Mouse (Mus musculus) embryo, embryonic 10.5 days (tissue): ENCODE results near the gene Vwa3b.

ENCODE experiments used
- DNase-seq: peaks from one replicate; pipeline ENCODE4 v3.0.0-alpha.2; 2015; ENCODE audit warnings: low spot score

Gene Vwa3b

DNA sequence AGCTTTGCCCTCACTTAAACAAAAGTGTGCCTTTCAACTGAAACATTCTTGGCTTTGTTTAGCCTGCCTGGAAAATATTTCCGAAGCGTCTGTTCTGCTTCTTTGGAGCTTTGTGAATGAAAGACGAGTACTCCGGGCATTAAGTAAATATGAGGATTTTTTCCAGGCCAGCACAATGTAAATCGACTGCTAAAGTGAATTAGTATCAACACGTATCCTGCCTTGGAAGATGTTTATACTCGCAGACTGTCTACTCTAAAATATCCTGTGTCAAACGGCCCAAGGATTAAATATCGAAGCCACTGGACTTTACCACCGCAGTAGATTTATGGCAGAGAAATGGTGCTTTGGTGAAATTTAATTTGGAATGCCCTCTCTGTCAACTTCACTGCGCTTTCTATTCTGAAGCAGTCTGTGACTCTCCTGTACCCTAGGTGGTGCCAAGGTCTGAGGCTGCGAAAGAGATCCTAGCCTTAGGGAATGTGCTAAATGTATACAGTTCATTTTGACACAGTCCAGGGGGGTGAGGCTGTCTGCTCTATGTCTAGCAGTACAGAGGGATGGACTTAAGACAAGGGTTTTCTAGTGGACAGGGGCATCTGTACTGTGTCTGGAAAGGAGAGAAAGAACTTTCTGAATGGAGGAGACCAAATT is 98.4 kb downstream of the Vwa3b start:
- no peak for DNase-seq

DNA sequence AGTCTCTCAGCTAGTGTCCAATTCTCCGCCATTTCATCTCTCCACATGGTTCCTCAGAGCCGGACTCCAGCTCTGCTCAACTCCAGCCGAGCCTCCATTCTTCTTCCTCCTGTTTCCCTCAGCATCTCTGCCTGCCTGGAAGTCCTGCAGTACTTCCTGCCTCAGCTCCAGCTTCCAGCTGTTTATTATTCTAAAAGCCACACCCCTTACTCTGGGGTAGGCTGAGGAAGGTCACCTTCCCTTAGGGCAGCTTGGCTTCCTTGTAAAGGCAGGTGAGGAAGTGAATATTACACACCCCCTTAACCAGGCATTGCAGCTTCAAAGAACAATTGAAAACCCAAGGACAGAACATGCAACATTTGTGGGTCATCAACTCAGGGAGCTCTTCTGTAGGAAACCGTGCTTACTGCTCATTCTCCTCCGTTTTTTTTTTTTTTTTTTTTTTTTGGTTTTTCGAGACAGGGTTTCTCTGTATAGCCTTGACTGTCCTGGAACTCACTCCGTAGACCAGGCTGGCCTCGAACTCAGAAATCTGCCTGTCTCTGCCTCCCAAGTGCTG is 103.7 kb downstream of the Vwa3b start:
- DNase-seq, result no peak

GRCm38 (mm10) chr1:37131146-37131545 is 104.8 kb downstream of the Vwa3b start:
- no peak for DNase-seq

- DNase-seq, result peak; percentile 12
These were observed 106.0 kb downstream of the Vwa3b start for GRCm38 (mm10) chr1:37132433-37132832.

GRCm38 (mm10) chr1:37145966-37146365 is 119.6 kb downstream of the Vwa3b start:
- DNase-seq, result no peak

GRCm38 (mm10) chr1:37149866-37150265 is 123.5 kb downstream of the Vwa3b start:
- no peak for DNase-seq

- DNase-seq, result no peak
These were observed 125.5 kb downstream of the Vwa3b start for GRCm38 (mm10) chr1:37151896-37152295.

GRCm38 (mm10) chr1:37166066-37166465 is 139.7 kb downstream of the Vwa3b start:
- no peak for DNase-seq

GRCm38 (mm10) chr1:37167918-37168317 is 141.5 kb downstream of the Vwa3b start:
- DNase-seq, result no peak

GRCm38 (mm10) chr1:37177874-37178273 is 151.5 kb downstream of the Vwa3b start:
- no peak for DNase-seq

DNA sequence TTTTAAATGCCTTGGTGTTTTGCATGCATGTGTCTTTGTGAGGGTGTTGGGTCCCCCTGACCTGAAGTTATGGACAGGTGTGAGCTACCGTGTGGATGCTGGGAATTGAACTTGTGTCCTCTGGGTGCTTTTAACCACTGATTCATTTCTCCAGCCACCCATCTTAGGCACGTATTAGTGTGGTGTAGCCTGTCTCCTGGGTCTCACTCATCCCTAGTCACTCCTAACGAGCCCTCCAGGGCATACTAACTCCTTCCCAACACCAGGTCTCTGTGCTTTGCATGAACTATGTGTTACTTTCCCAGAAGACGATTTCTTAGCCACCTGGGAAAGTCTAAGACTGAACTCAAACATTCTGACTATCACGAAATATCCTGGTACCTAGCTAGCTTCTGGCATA is 153.5 kb downstream of the Vwa3b start:
- DNase-seq, result no peak

- no peak for DNase-seq
These were observed 160.7 kb downstream of the Vwa3b start for GRCm38 (mm10) chr1:37187050-37187449.

- DNase-seq, result peak; percentile 26
These were observed 168.2 kb downstream of the Vwa3b start for GRCm38 (mm10) chr1:37194607-37195006.

GRCm38 (mm10) chr1:37201406-37201805 is 175.0 kb downstream of the Vwa3b start:
- DNase-seq, result no peak

GRCm38 (mm10) chr1:37207743-37208142 is 181.3 kb downstream of the Vwa3b start:
- DNase-seq, result no peak

DNA sequence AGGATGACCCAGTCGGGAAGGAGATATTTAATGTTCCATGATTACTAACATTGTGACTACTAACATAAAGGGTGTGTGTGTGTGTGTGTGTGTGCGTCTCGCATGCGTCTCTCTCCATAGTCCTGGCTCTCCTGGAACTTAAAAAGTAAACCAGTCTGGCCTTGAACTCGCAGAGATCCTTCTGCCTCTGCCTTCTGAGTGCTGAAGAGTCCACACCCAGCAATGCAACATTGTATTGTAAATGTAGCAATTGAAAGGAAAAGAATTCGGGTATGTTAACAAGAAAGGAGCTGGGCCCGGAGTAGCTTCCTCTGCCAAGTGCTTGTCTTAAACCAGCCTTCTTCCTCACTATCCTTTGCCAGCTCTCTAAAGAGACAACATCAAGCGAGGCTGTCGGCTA is 186.0 kb downstream of the Vwa3b start:
- no peak for DNase-seq

DNA sequence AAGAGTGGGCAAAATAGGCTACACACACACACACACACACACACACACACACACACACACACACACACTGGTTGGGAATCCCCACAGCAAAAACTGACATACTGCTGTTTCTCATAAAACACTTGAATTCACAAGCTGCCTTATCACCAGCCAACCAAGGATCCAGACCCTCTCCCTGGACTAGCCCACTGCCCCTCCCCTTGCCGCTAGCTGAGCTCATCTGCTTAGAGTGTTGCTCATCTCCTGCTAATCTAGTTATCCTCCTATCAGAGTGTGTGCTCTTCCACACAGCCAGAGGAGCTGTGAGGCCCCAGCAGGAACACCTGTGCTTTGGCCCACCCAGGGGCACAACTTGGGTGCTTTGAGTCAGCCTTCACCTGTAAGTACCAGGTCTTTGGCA is 187.7 kb downstream of the Vwa3b start, which contains the start of gene Cnga3:
Cnga3 (plus strand) TSS at position 291 of the 400 bp plus-strand sequence.
- DNase-seq, result no peak

DNA sequence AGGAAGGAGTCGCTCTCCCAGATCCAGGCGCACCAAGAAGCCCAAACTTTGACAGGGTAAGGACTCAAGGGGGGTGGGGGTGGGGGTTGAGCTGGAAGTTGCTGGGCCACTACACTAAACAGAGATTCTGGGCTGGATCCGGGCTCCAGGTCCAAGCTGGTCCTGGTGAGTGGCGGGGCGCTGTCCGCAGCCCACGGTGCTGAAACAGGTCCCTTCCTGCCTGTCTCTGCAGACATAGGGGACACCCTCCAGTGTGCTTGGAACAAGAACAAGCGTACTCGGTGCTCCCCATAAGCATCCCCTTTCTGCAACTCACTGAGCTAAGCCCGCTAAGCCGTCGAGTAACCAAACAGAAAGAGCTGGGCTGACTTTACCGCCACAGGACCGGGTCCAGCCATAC is 192.0 kb downstream of the Vwa3b start:
- DNase-seq, result peak; percentile 78

- DNase-seq, result no peak
These were observed 193.2 kb downstream of the Vwa3b start for GRCm38 (mm10) chr1:37219593-37219992.

GRCm38 (mm10) chr1:37220134-37220907 is 193.9 kb downstream of the Vwa3b start:
- DNase-seq, result peak; percentile 76

GRCm38 (mm10) chr1:37222002-37222401 is 195.6 kb downstream of the Vwa3b start:
- no peak for DNase-seq

DNA sequence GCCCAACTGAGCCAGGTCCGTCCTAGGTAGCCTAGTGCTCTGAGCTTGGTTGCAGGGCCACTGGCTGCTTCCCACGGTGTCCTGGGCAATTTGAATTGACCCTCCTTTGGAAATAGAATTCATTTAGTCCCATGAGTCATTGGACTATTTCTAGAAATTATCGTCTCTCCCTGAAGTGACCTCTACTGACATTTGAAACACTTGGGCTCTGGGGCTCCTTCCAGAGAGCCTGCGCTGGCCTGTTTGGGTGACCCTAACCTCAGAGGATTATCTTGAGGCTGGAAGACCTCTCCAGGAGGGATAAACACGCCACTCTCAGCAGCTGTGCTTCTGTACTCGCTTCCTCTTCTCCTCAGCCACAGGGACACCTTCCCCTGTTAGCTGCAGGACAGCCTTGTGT is 204.0 kb downstream of the Vwa3b start:
- no peak for DNase-seq

DNA sequence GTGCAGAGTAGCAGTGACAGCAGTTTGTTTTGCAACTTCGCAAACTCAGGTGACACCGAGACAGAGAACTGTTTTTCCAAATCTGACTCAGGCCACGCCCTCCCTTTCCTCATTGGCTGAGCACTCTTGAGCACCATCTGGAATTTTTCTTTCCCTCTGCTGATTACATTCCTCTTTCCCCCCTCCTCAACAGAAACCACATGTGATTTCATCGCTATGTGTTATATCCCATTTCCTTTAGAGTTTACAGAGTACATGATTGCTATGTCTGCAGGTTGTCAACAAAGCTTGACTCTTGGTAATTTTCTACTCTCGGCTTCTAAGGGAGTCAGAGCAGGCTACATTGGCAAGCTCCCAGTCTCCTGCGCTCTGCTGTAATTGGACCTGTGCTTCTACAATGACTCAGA is 204.9 kb downstream of the Vwa3b start:
- peak; percentile 47 for DNase-seq
